Mouse (Mus musculus): Measurements from ENCODE around the gene Lcmt2. TPM values are rescaled to one million over a fixed set of nuclear protein-coding genes. Genes with fewer than 3 reads are reported as not detected.
"Not testable (repeated sequence)": the region's sequence is repeated elsewhere in the genome, so short reads cannot be mapped to it uniquely, and the experiment has no call there.

Gene Lcmt2
- polyA plus RNA-seq, 2 experiments: 3.6 to 8.4 TPM

DNA sequence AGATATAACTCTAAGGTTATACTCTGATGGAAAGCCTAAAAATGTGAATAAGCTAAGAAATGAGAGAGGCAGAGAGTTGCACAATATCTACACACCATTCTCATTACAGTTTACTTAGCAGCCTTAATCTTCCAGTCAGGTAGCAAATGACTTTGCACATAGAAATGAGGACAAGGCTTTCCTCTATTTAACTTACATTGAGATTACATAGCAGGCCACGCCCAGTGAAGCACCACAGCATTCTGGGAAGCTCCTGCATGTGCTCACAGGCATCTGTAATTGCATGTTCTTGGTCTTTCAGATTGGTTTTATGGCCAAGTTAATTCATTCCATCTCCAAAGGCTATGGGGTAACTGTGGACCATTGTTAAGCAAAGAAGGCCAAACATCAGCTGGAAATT, 7.6 kb downstream of the Lcmt2 start:
- Histone ChIP-seq H3K9ac (replicated peaks) (no peak overlapping the region), H3K4me3 (ENCODE audit: insufficient read depth in 1 of 2, low read depth in 2 of 2, low read length in 2 of 2) (no peak overlapping the region), H3K4me1 (replicated peaks; ENCODE audit: control insufficient read depth in 2 of 2, insufficient read depth in 2 of 2, low read length in 1 of 2) (no peaks in the 10 kb centered on the region), H3K27me3 (ENCODE audit: control insufficient read depth, insufficient read depth, low read length) (no peaks in the 10 kb centered on the region), H3K4me2 (ENCODE audit: low read depth) (no peak overlapping the region), H3K36me3 (replicated peaks; ENCODE audit: control insufficient read depth, insufficient read depth, low read depth) (no peaks in the 10 kb centered on the region), H3K27ac (no peak overlapping the region), H3K9me3 (ENCODE audit: control insufficient read depth, low read length) (no peaks in the 10 kb centered on the region)
- no peak for ATAC-seq (ENCODE audit: insufficient read depth)
- 38% methylated on average over 1 of the region's 1 CpGs for WGBS (ENCODE audit: insufficient replicate concordance)
- TF ChIP-seq EP300 (IDR thresholded peaks at IDR 0.05; ENCODE audit: low read depth): no peak
- TF ChIP-seq CTCF (IDR thresholded peaks at IDR 0.05; ENCODE audit: low read depth): no peak
- DNase-seq (ENCODE audit: low read depth in 3 of 3, low spot score in 3 of 3): no peak

DNA sequence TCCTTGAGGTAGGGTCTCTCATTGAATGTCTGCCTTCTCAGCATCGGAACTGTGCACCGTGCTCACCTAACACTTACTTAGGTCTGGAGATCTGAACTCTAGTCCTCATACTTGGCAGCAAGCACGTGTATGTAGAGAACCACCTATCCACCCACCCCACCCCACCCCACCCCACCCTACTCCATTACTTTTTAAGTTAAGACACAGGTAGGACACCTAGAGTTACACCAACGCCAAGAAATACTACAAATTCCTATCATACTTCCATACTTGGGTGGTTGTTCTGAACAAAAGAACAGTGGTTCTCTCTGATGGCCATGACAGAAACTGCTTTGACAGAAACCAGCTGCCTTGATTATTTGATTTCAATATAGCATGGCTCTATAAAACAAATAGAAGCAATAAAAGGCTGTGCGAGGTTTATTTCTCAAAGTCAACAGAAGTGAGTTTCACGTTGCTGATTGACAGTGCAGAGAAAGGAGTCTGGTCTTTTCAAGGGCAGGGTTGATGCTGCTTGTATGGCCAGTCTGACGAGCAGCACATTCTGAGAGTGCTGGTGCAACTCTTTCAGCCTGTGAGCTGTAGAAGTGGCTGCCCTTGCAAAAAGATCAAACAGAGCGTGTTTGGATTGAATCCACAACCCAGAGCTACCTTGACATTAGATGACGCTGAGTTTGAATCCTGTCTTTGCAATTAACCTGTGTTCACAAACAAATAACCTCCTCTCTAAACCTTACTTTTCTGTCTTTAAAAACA, 11.4 kb downstream of the Lcmt2 start:
- Histone ChIP-seq H3K4me1 (replicated peaks; ENCODE audit: control insufficient read depth in 2 of 2, insufficient read depth in 2 of 2, low read length in 1 of 2) (no peaks in the 10 kb centered on the region), H3K4me2 (ENCODE audit: low read depth) (no peak overlapping the region), H3K9ac (replicated peaks) (no peak overlapping the region), H3K4me3 (ENCODE audit: insufficient read depth in 1 of 2, low read depth in 2 of 2, low read length in 2 of 2) (no peak overlapping the region), H3K27me3 (ENCODE audit: control insufficient read depth, insufficient read depth, low read length) (no peaks in the 10 kb centered on the region), H3K27ac (no peak overlapping the region), H3K36me3 (replicated peaks; ENCODE audit: control insufficient read depth, insufficient read depth, low read depth) (no peaks in the 10 kb centered on the region), H3K9me3 (ENCODE audit: control insufficient read depth, low read length) (no peaks in the 10 kb centered on the region)
- WGBS (ENCODE audit: insufficient replicate concordance): 55% methylated on average over 9 of the region's 9 CpGs
- ATAC-seq (ENCODE audit: insufficient read depth) (no peak), DNase-seq (ENCODE audit: low read depth in 3 of 3, low spot score in 3 of 3) (no peak)
- TF ChIP-seq CTCF (IDR thresholded peaks at IDR 0.05; ENCODE audit: low read depth): no peak
- no peak for TF ChIP-seq EP300 (IDR thresholded peaks at IDR 0.05; ENCODE audit: low read depth)

DNA sequence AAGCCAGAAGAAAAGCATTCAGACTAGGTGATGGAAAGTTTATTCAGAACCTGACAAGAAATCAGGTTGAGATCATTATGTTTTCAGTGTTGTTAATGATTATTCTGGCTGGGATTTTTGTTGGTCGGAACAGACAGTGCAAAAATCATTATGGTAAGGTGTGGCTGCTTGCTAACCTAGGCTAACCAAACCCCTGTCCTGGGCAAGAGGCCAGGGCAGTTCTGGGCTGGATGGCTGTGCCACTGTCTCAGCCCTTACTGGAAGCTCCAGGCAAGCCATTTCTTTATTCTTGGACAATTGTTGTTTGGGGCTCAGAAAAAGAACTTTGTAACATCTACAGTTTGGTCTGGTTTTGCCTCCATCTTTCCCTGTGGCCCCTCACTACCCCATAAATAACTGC, 12.9 kb downstream of the Lcmt2 start:
- no peak for TF ChIP-seq CTCF (IDR thresholded peaks at IDR 0.05; ENCODE audit: low read depth)
- no peak for TF ChIP-seq EP300 (IDR thresholded peaks at IDR 0.05; ENCODE audit: low read depth)
- no peak overlapping the region for H3K27ac ChIP-seq
- no peaks in the 10 kb centered on the region for H3K9me3 ChIP-seq (ENCODE audit: control insufficient read depth, low read length)
- H3K4me2 ChIP-seq (ENCODE audit: low read depth): no peak overlapping the region
- H3K36me3 ChIP-seq (replicated peaks; ENCODE audit: control insufficient read depth, insufficient read depth, low read depth): no peaks in the 10 kb centered on the region
- ATAC-seq (ENCODE audit: insufficient read depth) (no peak), DNase-seq (ENCODE audit: low read depth in 3 of 3, low spot score in 3 of 3) (no peak)
- H3K9ac ChIP-seq (replicated peaks): no peak overlapping the region
- no peaks in the 10 kb centered on the region for H3K4me1 ChIP-seq (replicated peaks; ENCODE audit: control insufficient read depth in 2 of 2, insufficient read depth in 2 of 2, low read length in 1 of 2)
- no peak overlapping the region for H3K4me3 ChIP-seq (ENCODE audit: insufficient read depth in 1 of 2, low read depth in 2 of 2, low read length in 2 of 2)
- no peaks in the 10 kb centered on the region for H3K27me3 ChIP-seq (ENCODE audit: control insufficient read depth, insufficient read depth, low read length)
- WGBS (ENCODE audit: insufficient replicate concordance): 72% methylated on average over 1 of the region's 1 CpGs

DNA sequence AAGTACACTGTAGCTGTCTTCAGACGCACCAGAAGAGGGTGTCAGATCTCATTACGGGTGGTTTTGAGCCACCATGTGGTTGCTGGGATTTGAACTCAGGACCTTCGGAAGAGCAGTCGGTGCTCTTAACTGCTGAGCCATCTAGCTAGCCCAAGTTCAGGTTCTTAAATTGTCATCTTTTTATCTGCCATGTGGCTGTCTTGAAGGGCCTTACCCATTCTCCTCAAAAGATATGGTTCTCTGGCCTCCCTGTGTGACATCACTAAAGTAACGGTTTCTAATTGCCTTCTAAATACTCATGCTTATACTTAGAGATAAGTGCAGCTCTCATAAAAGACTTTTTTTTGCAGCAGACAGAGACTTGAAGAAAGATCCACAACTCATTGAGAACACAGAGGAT, 14.2 kb downstream of the Lcmt2 start:
- ATAC-seq (ENCODE audit: insufficient read depth); H3K4me3 ChIP-seq (ENCODE audit: insufficient read depth in 1 of 2, low read depth in 2 of 2, low read length in 2 of 2); H3K4me2 ChIP-seq (ENCODE audit: low read depth); H3K9me3 ChIP-seq (ENCODE audit: control insufficient read depth, low read length); H3K9ac ChIP-seq (replicated peaks); H3K27me3 ChIP-seq (ENCODE audit: control insufficient read depth, insufficient read depth, low read length); H3K36me3 ChIP-seq (replicated peaks; ENCODE audit: control insufficient read depth, insufficient read depth, low read depth); DNase-seq (ENCODE audit: low read depth in 3 of 3, low spot score in 3 of 3); H3K4me1 ChIP-seq (replicated peaks; ENCODE audit: control insufficient read depth in 2 of 2, insufficient read depth in 2 of 2, low read length in 1 of 2); H3K27ac ChIP-seq: not testable (repeated sequence)
- WGBS (ENCODE audit: insufficient replicate concordance): 78% methylated on average over 5 of the region's 5 CpGs

DNA sequence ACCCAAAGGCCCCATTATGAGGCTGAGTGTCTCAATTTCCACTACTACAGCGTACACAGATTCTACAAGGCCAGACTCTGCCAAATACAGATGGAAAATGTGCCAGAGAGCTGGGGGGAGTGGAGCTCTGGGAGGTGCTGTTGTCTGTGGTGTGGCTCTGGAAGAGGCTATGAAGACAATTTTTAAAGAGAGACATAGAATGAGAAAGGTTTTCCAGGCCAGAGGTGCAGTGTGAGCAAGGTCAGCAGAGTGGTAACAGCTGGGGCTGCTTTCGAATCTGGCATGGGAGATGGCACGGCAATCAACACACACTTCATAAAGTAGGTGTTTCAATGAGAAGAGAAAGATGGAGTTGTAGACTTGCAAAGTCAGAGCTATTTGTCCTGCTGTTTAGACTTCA, 21.2 kb downstream of the Lcmt2 start:
- H3K4me2 ChIP-seq (ENCODE audit: low read depth): no peak overlapping the region
- no peaks in the 10 kb centered on the region for H3K36me3 ChIP-seq (replicated peaks; ENCODE audit: control insufficient read depth, insufficient read depth, low read depth)
- ATAC-seq (ENCODE audit: insufficient read depth): no peak
- no peaks in the 10 kb centered on the region for H3K9me3 ChIP-seq (ENCODE audit: control insufficient read depth, low read length)
- no peaks in the 10 kb centered on the region for H3K4me1 ChIP-seq (replicated peaks; ENCODE audit: control insufficient read depth in 2 of 2, insufficient read depth in 2 of 2, low read length in 1 of 2)
- no peak overlapping the region for H3K27ac ChIP-seq
- no peak for DNase-seq (ENCODE audit: low read depth in 3 of 3, low spot score in 3 of 3)
- TF ChIP-seq CTCF (IDR thresholded peaks at IDR 0.05; ENCODE audit: low read depth) (no peak), EP300 (IDR thresholded peaks at IDR 0.05; ENCODE audit: low read depth) (no peak)
- no peak overlapping the region for H3K4me3 ChIP-seq (ENCODE audit: insufficient read depth in 1 of 2, low read depth in 2 of 2, low read length in 2 of 2)
- no peak overlapping the region for H3K9ac ChIP-seq (replicated peaks)
- 63% methylated on average over 3 of the region's 3 CpGs for WGBS (ENCODE audit: insufficient replicate concordance)
- H3K27me3 ChIP-seq (ENCODE audit: control insufficient read depth, insufficient read depth, low read length): no peaks in the 10 kb centered on the region
